Mouse (Mus musculus) hindbrain, embryonic 10.5 days (tissue): Measurements from ENCODE around the gene Gnat2. TPM values are rescaled to one million over a fixed set of nuclear protein-coding genes. Genes with fewer than 3 reads are reported as not detected.

Source experiments
- DNase-seq: peaks from one replicate; pipeline ENCODE4 v3.0.0-alpha.2; 2017; ENCODE audit warnings: low spot score
- H3K27ac ChIP-seq: fragments of 300-500 bp; sonication (generic); 2 replicates; pipeline ENCODE4 v1.5.1; 2016; ENCODE audit warnings: mild to moderate bottlenecking, moderate library complexity
- H3K27me3 ChIP-seq: fragments of 300-500 bp; sonication (generic); 2 replicates; pipeline ENCODE4 v1.6.1; 2016; ENCODE audit warnings: mild to moderate bottlenecking; ENCODE audit not compliant: poor library complexity, insufficient read depth, severe bottlenecking
- H3K36me3 ChIP-seq: fragments of 300-500 bp; sonication (generic); 2 replicates; pipeline ENCODE4 v1.6.1; 2016; ENCODE audit warnings: mild to moderate bottlenecking, moderate library complexity
- H3K4me1 ChIP-seq: fragments of 300-500 bp; sonication (generic); replicated peaks from 2 replicates; pipeline ENCODE4 v1.6.1; 2016; ENCODE audit warnings: mild to moderate bottlenecking
- H3K4me3 ChIP-seq: fragments of 300-500 bp; sonication (generic); 2 replicates; pipeline ENCODE4 v1.5.1; 2016; ENCODE audit warnings: mild to moderate bottlenecking, moderate library complexity
- H3K9me3 ChIP-seq: fragments of 300-500 bp; sonication (generic); 2 replicates; pipeline ENCODE4 v1.6.1; 2016; ENCODE audit warnings: mild to moderate bottlenecking, moderate library complexity
- WGBS: fragments of 180-500 bp; shearing (Covaris S2); methylation state at CpG from one replicate; pipeline ENCODE4 v1.1.7; 2016; 5-methylcytosine and 5-hydroxymethylcytosine counted together
- polyA plus RNA-seq: library from polyadenylated mRNA; unstranded; fragments of >200 nt; fragmentation: Nextera tagmentation; extraction: Ambion mirVana; gene quantifications from 2 replicates; pipeline ENCODE4 v1.2.1, GENCODE M21; 2016

The Gnat2 gene
- 0.46 and 0.81 TPM in 2 replicates for polyA plus RNA-seq

DNA sequence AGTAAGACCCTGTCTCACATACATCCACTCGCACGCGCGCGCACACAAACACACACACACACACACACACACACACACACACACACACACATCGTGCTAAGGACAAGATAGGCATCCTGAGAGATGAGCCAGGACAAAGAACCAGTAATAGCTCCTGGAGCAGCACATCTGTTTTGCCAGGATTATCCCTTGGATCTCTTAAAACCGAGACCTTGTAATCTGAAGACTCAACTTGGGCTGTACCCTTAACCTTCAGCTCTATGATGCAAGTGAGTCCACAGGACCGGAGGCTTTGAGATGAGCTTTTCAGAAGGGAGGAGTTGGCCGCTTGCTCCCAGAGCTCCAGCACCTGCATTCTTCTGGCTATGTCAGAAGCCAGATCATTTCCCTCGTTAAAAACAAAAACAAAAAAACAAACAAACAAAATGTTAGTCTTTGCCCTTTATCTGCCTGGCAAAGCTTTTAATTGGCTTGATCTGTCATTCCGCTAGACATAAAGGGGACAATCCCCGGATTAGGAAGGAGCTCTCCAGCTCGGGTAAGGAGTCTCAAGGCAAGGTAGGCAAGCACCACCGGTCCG, at the start of gene Gnat2:
TSS of gene Gnat2 (plus strand) at position 254 of the 580 bp plus-strand sequence.
- DNase-seq = no peak
- Histone ChIP-seq H3K4me1 (peaks cover 13% of the 10 kb centered on the region), H3K4me3 (no peak within 1 kb of the TSS), H3K36me3 (no peaks in the 10 kb centered on the region), H3K27me3 (peaks cover 8% of the 10 kb centered on the region; the same call in 1 of the 2 replicates), H3K9me3 (no peaks in the 10 kb centered on the region), H3K27ac (no peak within 1 kb of the TSS)
- WGBS = 85% methylated on average over 15 of the region's 15 CpGs

DNA sequence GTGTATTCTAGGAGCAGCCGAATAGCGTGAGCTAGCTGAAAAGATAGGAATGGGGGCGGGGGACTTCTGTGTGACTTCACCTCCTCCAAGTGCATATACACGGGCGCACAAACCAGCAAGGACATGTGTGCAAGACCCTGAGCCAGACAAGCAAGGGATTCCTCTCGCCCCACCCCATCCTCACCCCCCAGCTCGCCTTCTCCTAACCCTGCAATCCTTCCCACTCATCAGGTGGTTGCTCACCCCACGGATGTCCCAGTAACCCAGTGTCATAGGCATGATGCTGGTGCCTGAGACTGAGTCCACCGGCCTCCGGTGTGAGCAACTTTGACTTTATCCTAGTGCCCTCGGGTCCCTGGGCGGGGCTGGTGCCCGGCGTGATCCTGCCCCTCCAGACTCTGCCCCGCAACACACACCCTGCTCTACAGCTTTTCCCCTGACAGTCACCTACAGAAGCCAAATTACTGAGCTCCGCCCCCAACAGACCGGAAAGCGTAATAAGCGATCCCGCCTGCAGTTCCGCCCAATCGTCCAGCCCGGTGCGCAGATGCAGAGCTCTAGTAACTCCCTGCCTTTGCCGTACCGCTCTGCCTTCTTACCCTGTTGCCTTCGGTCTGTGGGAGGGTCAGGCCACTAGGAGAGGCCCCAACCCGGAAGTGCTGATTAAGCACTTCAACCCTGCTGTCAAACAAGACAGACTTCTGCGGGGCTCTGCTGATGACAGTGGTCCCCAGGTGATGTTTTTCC, 48.0 kb upstream of the Gnat2 start, which contains the start of gene Gstm4:
TSS of gene Gstm4 (minus strand) at position 501 of the 747 bp plus-strand sequence.
- Histone ChIP-seq H3K9me3 (no peaks in the 10 kb centered on the region), H3K36me3 (no peaks in the 10 kb centered on the region), H3K27ac (peak within 1 kb of the TSS; percentile 85), H3K4me3 (peak within 1 kb of the TSS; percentile 67), H3K4me1 (peaks cover 17% of the 10 kb centered on the region), H3K27me3 (0 out of 2 replicates have a peak, but pooled peaks cover 5% of the 10 kb centered on the region)
- peak; percentile 81 for DNase-seq
- 9% methylated on average over 29 of the region's 29 CpGs for WGBS

DNA sequence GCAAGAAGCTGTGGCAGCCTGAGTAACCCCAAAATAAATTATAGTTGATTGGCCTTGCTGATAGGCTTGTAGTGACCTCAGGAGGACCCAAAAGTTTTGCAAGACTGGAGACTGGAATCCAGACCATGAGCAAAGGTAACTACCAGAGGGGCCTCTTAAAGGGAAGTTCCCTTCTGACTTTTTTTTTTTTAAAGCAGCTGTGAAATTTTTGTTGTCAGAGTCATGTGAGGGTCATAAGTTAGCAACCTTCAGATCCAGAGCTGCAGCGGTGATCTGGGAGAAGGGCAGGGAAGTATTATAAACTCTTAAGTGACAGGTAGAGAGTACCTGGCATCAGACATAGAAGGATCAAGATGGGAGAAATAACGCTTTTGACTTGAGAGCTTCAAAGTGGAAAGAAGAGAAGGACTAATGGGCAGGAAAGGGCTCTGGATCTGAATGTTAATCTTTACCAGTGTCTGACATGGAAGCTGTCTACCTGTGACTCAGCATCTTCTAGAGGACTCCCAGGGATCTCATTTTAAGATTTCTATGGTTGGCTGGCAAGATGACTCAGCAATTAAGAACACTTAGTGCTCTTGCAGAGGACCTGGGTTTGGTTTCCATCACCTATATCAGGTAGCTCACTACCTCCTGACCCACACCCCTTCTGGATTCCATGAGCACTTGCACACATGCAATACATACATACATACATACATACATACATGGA, 45.5 kb upstream of the Gnat2 start:
- Histone ChIP-seq H3K4me1 (peaks cover 17% of the 10 kb centered on the region), H3K27me3 (0 out of 2 replicates have a peak, but pooled peaks cover 5% of the 10 kb centered on the region), H3K36me3 (no peaks in the 10 kb centered on the region), H3K27ac (no peak overlapping the region), H3K4me3 (no peak overlapping the region), H3K9me3 (no peaks in the 10 kb centered on the region)
- no peak for DNase-seq
- 88% methylated on average over 2 of the region's 2 CpGs for WGBS

DNA sequence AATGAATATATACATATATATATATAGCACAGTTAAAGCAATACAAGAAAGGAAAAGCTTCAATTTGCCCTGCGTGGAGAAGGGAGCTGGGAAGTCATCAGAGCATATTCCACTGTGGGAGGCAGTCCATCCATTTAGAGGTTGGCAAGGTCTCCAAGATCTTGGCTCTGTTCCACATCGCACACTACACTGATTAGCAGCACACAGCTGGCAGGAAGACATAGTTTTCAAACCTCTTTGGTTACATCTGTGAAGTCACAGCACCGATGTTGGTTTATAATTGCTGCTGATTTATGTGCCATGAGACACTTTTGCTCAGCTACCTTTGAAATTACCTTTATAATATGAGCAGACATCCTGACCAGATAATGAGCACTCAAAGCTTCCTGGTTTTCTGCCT, 44.3 kb upstream of the Gnat2 start:
- no peak overlapping the region for H3K27ac ChIP-seq
- H3K4me3 ChIP-seq = no peak overlapping the region
- H3K27me3 ChIP-seq = 0 out of 2 replicates have a peak, but pooled peaks cover 3% of the 10 kb centered on the region
- no peaks in the 10 kb centered on the region for H3K36me3 ChIP-seq
- WGBS = 87% methylated on average over 3 of the region's 3 CpGs
- peaks cover 17% of the 10 kb centered on the region for H3K4me1 ChIP-seq
- H3K9me3 ChIP-seq = no peaks in the 10 kb centered on the region
- DNase-seq = no peak

DNA sequence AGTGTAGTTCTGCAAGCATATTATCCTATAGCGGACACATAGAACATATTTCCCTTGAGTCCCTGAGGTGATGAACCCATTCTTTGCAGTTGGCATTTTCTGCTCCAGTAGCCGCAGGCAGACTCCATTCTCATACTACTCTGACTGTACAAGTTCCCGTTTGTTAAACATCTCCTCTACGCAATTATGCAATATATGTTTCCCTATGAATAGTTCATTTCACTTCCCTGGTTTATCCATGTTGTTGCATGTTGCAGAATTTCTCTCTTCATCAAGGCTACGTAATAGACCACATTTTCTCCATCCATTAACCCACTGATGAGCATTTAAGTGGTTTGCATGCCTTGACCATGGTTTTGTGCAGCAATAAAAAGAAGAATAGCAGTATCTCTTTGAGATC, 42.1 kb upstream of the Gnat2 start:
- 89% methylated on average over 5 of the region's 5 CpGs for WGBS

DNA sequence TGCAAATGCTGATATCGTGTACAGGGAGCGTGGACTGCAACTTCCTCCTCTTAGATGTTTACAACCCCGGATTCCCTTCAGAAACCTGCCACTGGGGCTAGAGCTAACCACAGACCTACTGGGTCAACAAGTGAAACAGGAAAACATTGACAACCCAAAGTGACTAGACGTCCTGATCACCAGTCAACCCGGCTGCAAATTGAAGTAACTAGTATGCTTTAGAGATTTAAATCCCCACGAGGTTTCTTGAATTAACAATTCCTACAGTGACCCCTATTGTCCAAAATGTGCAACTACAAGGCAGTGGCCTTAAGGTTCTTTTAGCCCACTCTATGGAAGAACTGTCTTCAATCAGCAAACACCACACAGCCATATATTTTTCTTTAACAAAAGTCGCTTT, 31.2 kb upstream of the Gnat2 start:
- H3K27me3 ChIP-seq = no peaks in the 10 kb centered on the region
- 29% methylated on average over 7 of the region's 7 CpGs for WGBS
- no peaks in the 10 kb centered on the region for H3K36me3 ChIP-seq
- peak; percentile 38 for DNase-seq
- no peak overlapping the region for H3K27ac ChIP-seq
- peaks cover 2% of the 10 kb centered on the region; the same call in 1 of the 2 replicates for H3K4me1 ChIP-seq
- no peaks in the 10 kb centered on the region for H3K9me3 ChIP-seq
- 0 out of 2 replicates have a peak overlapping the region, but pooled peaks have one; percentile 20 for H3K4me3 ChIP-seq

More for the DNA sequence above, 42.1 kb upstream of the Gnat2 start:
- Histone ChIP-seq H3K4me3 (no peak overlapping the region), H3K9me3 (no peaks in the 10 kb centered on the region), H3K27me3 (no peaks in the 10 kb centered on the region), H3K36me3 (no peaks in the 10 kb centered on the region), H3K4me1 (no peaks in the 10 kb centered on the region), H3K27ac (no peak overlapping the region)
- DNase-seq = no peak

DNA sequence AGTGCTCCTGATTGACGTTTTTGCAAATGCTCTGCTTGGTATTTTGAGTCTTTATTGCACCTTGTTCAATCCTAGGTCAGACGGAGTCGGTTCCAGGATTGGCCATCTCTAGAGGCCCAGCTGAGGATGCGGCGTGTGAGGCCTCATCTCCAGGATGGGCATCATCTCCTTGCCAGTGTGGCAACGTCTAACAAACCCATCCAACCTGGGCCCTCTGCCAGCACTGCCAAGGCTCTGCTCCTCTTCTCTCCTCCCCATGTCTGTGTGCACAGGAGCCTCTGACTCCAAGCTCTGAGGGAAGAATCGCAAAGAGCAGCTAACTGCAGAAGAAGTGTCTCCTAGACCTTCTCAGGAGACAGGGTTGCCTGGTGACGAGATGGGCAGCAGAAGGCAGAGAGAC, 29.9 kb upstream of the Gnat2 start:
- H3K9me3 ChIP-seq = no peaks in the 10 kb centered on the region
- peaks cover 2% of the 10 kb centered on the region; the same call in 1 of the 2 replicates for H3K4me1 ChIP-seq
- H3K4me3 ChIP-seq = no peak overlapping the region
- H3K27me3 ChIP-seq = no peaks in the 10 kb centered on the region
- no peak for DNase-seq
- H3K27ac ChIP-seq = no peak overlapping the region
- no peaks in the 10 kb centered on the region for H3K36me3 ChIP-seq
- WGBS = 85% methylated on average over 8 of the region's 8 CpGs

DNA sequence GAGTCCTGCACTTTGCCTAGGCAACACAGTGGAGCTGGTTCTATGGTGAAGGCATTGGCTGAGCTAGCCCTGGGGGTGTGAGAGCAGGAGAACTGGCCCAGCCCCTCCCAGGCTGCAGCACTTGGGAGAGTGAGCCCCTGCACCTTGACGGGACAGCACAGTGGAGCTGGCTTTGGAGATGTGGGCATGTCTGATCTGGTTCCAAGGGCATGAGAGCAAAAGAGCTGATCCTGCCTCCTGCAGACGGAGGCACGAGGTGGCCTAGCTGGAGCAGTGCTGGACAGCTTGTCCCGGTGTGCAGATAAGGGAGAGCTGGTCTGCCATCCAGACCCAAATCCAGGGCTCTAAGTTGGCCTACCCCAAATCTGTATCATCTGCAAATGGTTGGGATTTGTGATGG, 27.9 kb upstream of the Gnat2 start:
- Histone ChIP-seq H3K4me3 (no peak overlapping the region), H3K9me3 (no peaks in the 10 kb centered on the region), H3K27me3 (no peaks in the 10 kb centered on the region), H3K27ac (peak overlapping the region; percentile 16; the same call in 1 of the 2 replicates), H3K4me1 (peaks cover 2% of the 10 kb centered on the region; the same call in 1 of the 2 replicates), H3K36me3 (no peaks in the 10 kb centered on the region)
- no peak for DNase-seq
- 78% methylated on average over 4 of the region's 4 CpGs for WGBS

DNA sequence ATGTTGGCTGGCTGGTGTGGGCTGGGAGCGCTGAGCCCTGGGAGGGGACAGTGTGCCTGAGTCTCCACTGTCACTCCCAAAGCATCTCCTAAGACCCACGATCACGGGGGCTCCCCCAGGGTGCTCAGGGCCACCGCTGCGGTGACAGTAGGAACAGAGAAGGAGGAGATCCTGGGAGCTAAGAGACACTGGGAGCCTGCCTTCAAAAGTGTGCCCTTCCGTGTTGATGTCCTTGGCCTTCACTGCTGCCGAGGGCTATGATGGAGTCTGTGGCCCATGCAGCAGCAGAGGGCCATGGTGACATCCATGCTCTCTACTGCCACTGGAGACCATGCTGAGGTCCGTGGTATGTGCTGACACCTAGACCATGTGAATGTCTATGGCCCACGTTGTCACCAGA, 27.0 kb upstream of the Gnat2 start:
- Histone ChIP-seq H3K4me3 (no peak overlapping the region), H3K36me3 (no peaks in the 10 kb centered on the region), H3K27me3 (no peaks in the 10 kb centered on the region), H3K9me3 (no peaks in the 10 kb centered on the region), H3K4me1 (peaks cover 2% of the 10 kb centered on the region; the same call in 1 of the 2 replicates), H3K27ac (no peak overlapping the region)
- whole genome bisulfite sequencing = 83% methylated on average over 9 of the region's 9 CpGs
- DNase-seq = no peak

DNA sequence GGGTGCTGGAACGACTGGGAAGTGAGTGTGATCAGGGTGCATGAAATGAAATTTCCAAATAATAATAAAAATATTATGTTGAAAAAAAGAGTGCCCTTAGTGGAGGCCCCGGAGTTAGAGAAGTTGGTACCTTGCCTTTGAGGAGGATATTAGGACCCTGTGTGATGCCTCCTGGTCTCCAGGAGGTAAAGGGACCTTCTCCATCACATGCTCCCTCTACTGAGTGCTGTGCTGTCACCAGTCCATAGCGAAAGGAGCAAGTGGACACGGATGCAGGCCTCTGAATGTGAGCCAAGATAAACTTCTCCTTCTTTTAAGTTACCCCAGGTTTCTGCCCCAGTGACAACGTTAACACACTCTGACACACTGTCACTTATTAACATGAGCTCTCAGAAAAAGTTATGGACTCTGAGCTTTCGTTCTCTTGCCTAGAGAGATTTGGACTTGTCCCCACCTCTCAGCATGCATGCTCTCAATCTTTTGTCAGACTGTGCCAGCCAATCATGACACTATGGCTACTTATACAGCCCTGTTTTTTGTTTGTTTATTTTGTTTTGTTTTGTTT, 25.1 kb upstream of the Gnat2 start:
- DNase-seq = no peak
- 74% methylated on average over 6 of the region's 6 CpGs for WGBS
- Histone ChIP-seq H3K4me1 (no peaks in the 10 kb centered on the region), H3K4me3 (no peak overlapping the region), H3K36me3 (peaks cover 4% of the 10 kb centered on the region; the same call in 1 of the 2 replicates), H3K9me3 (no peaks in the 10 kb centered on the region), H3K27me3 (no peaks in the 10 kb centered on the region), H3K27ac (no peak overlapping the region)

DNA sequence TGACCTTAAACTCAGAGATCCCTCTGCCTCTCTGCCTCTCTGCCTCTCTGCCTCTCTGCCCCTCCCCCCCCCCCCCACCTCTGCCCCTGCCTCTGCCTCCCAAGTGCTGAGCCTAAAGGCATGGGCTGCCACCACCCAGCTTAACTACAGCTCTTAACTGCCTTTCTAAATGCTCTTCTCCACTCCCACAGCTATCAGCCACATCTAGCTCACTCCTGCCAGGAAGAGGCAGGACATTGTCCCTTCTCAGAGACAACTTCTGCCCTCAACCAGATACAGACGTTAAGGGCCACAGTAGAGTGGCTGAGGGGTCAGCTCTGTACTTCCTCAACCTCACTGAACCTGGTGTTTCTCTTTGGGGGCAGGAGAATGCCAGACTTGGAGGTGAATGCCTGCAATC, 23.8 kb upstream of the Gnat2 start:
- H3K27ac ChIP-seq = no peak overlapping the region
- peaks cover 16% of the 10 kb centered on the region for H3K36me3 ChIP-seq
- no peak for DNase-seq
- WGBS = 32% methylated on average over 1 of the region's 1 CpGs
- H3K4me1 ChIP-seq = peaks cover 4% of the 10 kb centered on the region; the same call in 1 of the 2 replicates
- no peaks in the 10 kb centered on the region for H3K27me3 ChIP-seq
- no peak overlapping the region for H3K4me3 ChIP-seq
- H3K9me3 ChIP-seq = no peaks in the 10 kb centered on the region

DNA sequence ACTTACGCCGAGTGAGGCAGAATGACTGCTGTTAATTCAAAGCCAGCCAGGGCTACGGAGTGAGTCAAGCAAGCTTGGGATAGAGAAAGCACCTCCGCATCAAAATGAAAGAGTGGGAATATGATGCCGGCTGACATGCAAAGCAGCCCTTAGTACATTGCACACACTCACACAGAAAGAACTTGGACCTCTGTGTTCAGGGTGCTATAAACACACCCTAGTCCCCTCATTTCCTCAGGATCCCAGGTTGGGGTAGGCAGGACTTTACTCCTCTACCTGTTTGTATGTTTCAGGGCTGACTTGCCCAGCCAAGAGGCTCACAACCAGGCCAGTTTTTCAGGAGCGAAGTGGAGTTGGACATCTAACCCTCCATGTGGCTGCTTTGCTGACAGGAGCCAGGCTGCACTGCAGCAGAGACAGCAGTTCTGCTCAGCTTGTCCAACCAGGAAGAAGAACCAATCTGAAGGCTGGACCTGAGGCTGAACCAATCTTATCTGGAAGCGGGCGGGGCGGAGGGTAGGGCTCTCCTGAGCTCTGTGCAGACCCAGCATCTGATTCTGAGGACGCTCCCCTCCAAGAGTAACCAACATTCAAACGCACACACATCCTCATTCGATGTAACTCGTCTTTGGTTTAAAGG, 23.2 kb upstream of the Gnat2 start:
- H3K4me3 ChIP-seq = no peak overlapping the region
- peaks cover 7% of the 10 kb centered on the region for H3K4me1 ChIP-seq
- no peaks in the 10 kb centered on the region for H3K27me3 ChIP-seq
- no peak overlapping the region for H3K27ac ChIP-seq
- no peak for DNase-seq
- 80% methylated on average over 13 of the region's 13 CpGs for WGBS
- H3K36me3 ChIP-seq = peaks cover 21% of the 10 kb centered on the region
- no peaks in the 10 kb centered on the region for H3K9me3 ChIP-seq
